Mouse (Mus musculus) heart, adult 11 months (tissue): ENCODE measurements around the gene Dnah7c.

Experiments
- DNase-seq: peaks from one replicate; pipeline ENCODE4 v3.0.0; 2022

Gene Dnah7c

DNA sequence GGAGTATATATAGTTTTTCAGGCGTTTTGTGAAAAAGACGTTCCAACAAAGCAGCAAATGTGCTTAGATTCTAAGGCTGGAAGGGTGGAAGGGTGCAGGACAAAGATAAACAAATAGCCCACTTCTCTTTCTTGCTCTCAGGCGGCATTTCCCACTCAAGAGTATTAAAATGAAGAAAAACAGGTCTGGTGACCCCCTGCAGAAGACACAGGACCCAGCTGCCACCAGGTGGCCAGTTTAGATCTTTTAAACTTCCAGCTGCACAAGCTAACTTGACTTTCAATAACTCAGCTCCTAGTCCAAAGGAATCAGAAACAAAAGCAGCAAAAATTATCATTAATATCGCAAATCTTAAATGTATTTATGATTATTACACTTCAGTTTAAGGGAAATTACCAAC is 431.1 kb downstream of the Dnah7c start:
- DNase-seq: no peak
